Mouse (Mus musculus): ENCODE measurements around the gene Prpf31. TPM values are rescaled to one million over a fixed set of nuclear protein-coding genes. Genes with fewer than 3 reads are reported as not detected.

Gene Prpf31
- total and polyA plus RNA-seq, 3 experiments = 146 to 334 (median 187) TPM

- no peak overlapping the region for H3K9ac ChIP-seq (ENCODE audit: control insufficient read depth, low read depth, low read length, poor library complexity, severe bottlenecking)
- H3K36me3 ChIP-seq (ENCODE audit: control insufficient read depth in 1 of 2, insufficient read depth in 2 of 2, low read length in 2 of 2) = no peaks in the 10 kb centered on the region
- no peaks in the 10 kb centered on the region for H3K27me3 ChIP-seq (ENCODE audit: control insufficient read depth in 1 of 2, insufficient read depth in 2 of 2, low read length in 2 of 2)
- TF ChIP-seq USF2 (IDR thresholded peaks at IDR 0.05; ENCODE audit: borderline replicate concordance in 1 of 2, insufficient read depth in 1 of 2, low read depth in 1 of 2, low read length in 2 of 2) = no peak
- TF ChIP-seq KAT2A (conservative IDR thresholded peaks at IDR 0.05; ENCODE audit: low read depth, low read length) = no peak
- no peaks in the 10 kb centered on the region for H3K9me3 ChIP-seq (replicated peaks; ENCODE audit: insufficient read depth, low read length)
- no peaks in the 10 kb centered on the region for H3K79me2 ChIP-seq (ENCODE audit: control insufficient read depth, insufficient read depth, low read length, poor library complexity)
- H3K27ac ChIP-seq (ENCODE audit: control insufficient read depth, low read depth, low read length) = no peak overlapping the region
- no peak overlapping the region for H3K4me3 ChIP-seq (ENCODE audit: control insufficient read depth in 1 of 2, insufficient read depth in 1 of 2, low read depth in 2 of 2, low read length in 2 of 2)
- H3K4me1 ChIP-seq (ENCODE audit: control insufficient read depth in 1 of 2, insufficient read depth in 2 of 2, low read length in 2 of 2) = no peaks in the 10 kb centered on the region
- no peak for DNase-seq (ENCODE audit: low read depth, low spot score)
These were observed 45.4 kb downstream of the Prpf31 start for GRCm38 (mm10) chr7:3675228-3675548.

GRCm38 (mm10) chr7:3676371-3676770, 46.6 kb downstream of the Prpf31 start:
- Histone ChIP-seq H3K9ac (ENCODE audit: control insufficient read depth, low read depth, low read length, poor library complexity, severe bottlenecking) (no peak overlapping the region), H3K4me1 (ENCODE audit: control insufficient read depth in 1 of 2, insufficient read depth in 2 of 2, low read length in 2 of 2) (no peaks in the 10 kb centered on the region), H3K4me3 (ENCODE audit: control insufficient read depth in 1 of 2, insufficient read depth in 1 of 2, low read depth in 2 of 2, low read length in 2 of 2) (no peak overlapping the region), H3K36me3 (ENCODE audit: control insufficient read depth in 1 of 2, insufficient read depth in 2 of 2, low read length in 2 of 2) (no peaks in the 10 kb centered on the region), H3K9me3 (replicated peaks; ENCODE audit: insufficient read depth, low read length) (no peaks in the 10 kb centered on the region), H3K27me3 (ENCODE audit: control insufficient read depth in 1 of 2, insufficient read depth in 2 of 2, low read length in 2 of 2) (no peaks in the 10 kb centered on the region), H3K27ac (ENCODE audit: control insufficient read depth, low read depth, low read length) (no peak overlapping the region), H3K79me2 (ENCODE audit: control insufficient read depth, insufficient read depth, low read length, poor library complexity) (no peaks in the 10 kb centered on the region)
- no peak for TF ChIP-seq TBP (IDR thresholded peaks at IDR 0.05; ENCODE audit: low read depth, low read length)
- TF ChIP-seq GABPA (IDR thresholded peaks at IDR 0.05; ENCODE audit: low read depth, low read length) = no peak
- no peak for TF ChIP-seq MAFK (IDR thresholded peaks at IDR 0.05; ENCODE audit: borderline replicate concordance, low read depth, low read length)
- no peak for TF ChIP-seq EP300 (IDR thresholded peaks at IDR 0.05; ENCODE audit: low read depth in 1 of 2, low read length in 2 of 2)
- DNase-seq (ENCODE audit: low read depth, low spot score) = no peak

- H3K9me3 ChIP-seq (replicated peaks; ENCODE audit: insufficient read depth, low read length) = no peaks in the 10 kb centered on the region
- no peaks in the 10 kb centered on the region for H3K4me1 ChIP-seq (ENCODE audit: control insufficient read depth in 1 of 2, insufficient read depth in 2 of 2, low read length in 2 of 2)
- DNase-seq (ENCODE audit: low read depth, low spot score) = no peak
- TF ChIP-seq MAFK (IDR thresholded peaks at IDR 0.05; ENCODE audit: borderline replicate concordance, low read depth, low read length) (no peak), POLR2A (IDR thresholded peaks at IDR 0.05; ENCODE audit: control insufficient read depth in 1 of 2, insufficient read depth in 1 of 2, low read depth in 1 of 2, low read length in 2 of 2, poor library complexity in 1 of 2) (no peak), SMC3 (IDR thresholded peaks at IDR 0.05; ENCODE audit: low read depth, low read length) (no peak), MYB (IDR thresholded peaks at IDR 0.05; ENCODE audit: low read depth, low read length) (no peak), MXI1 (IDR thresholded peaks at IDR 0.05; ENCODE audit: low read depth, low read length) (no peak), ELF1 (IDR thresholded peaks at IDR 0.05; ENCODE audit: low read depth, low read length) (no peak), TBP (IDR thresholded peaks at IDR 0.05; ENCODE audit: low read depth, low read length) (no peak)
- no peaks in the 10 kb centered on the region for H3K27me3 ChIP-seq (ENCODE audit: control insufficient read depth in 1 of 2, insufficient read depth in 2 of 2, low read length in 2 of 2)
- H3K36me3 ChIP-seq (ENCODE audit: control insufficient read depth in 1 of 2, insufficient read depth in 2 of 2, low read length in 2 of 2) = no peaks in the 10 kb centered on the region
- no peak within 1 kb of the TSS for H3K4me3 ChIP-seq (ENCODE audit: control insufficient read depth in 1 of 2, insufficient read depth in 1 of 2, low read depth in 2 of 2, low read length in 2 of 2)
- no peaks in the 10 kb centered on the region for H3K79me2 ChIP-seq (ENCODE audit: control insufficient read depth, insufficient read depth, low read length, poor library complexity)
- H3K9ac ChIP-seq (ENCODE audit: control insufficient read depth, low read depth, low read length, poor library complexity, severe bottlenecking) = no peak within 1 kb of the TSS
- H3K27ac ChIP-seq (ENCODE audit: control insufficient read depth, low read depth, low read length) = no peak within 1 kb of the TSS
These were observed 47.6 kb downstream of the Prpf31 start, which contains the start of gene Tmc4 for GRCm38 (mm10) chr7:3677342-3677741. Gene Tmc4 (minus strand): TSS chr7:3677553.

Data from MEL (cell line).